Mouse (Mus musculus) cerebellum, postnatal 10 days (tissue): ENCODE results near the gene Eif5a.
A peak's percentile ranks its signal among the peaks of the same experiment; 100 is the strongest.
"Not testable (repeated sequence)": the region's sequence is repeated elsewhere in the genome, so short reads cannot be mapped to it uniquely, and the experiment has no call there.

Source experiments
- DNase-seq, 2 experiments: peaks; one replicate each; pipeline ENCODE4 v3.0.0; 2021; ENCODE audit warnings: mixed read lengths in 2 of 2

Eif5a gene

DNA sequence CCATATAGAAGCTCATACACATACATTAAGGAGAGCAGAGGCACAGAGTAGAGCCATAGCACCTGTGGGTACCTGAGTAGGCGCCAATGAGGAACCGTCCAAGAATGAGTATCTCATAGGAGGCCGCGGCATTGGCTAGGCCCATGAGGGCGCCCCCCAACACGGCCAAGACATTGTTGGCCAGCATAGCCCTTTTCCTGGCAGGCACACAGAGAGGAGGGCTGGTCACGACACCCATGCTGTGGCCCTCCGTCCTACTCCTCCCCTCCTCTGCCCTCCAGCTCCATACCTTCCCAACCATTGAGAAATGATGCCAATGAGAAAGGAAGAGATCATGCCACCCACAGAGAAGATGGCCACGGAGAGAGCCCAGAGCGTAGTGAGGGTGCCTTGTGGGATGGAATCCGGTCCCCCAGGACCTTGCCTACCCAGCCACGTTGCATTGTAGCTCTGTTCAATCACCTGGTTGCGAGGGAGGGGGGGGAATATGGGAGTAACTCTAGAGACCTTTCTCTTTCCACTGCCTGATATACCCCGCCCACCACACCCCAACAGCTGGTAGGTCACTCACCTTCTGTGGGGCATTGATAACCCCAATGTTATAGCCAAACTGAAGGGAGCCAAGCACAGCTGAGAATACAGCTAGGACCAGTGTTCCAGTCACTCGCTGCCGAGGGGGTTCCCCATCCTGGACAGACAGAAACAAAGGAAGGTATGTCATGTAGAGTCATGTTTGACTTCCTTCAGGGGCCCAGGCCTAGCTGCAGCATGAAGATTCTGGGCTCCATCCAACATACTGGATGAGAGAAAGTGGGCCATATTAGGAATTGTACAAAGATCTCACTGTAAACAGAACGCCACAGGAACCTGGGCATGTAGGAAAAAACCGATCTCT, 24.5 kb upstream of the Eif5a start:
- DNase-seq = no peak

DNA sequence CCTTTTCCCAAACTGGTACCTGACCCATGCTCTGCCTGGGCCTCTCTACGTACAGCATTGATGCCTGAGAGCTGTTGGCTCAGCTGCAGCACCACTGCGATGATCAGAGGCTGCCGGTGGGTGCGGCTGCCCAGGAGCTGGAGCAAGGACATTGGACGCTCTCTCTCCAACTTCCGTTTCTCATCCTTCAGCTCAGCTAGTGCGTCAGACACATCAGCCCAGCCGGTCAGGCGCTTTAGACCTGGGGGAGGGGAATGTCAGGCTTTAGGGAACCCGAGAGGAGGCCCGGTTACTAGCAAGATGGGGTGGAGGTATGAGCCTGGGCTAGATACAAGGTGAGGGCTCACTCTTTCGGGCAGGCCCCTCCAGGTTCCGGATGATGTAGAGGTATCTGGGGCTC, 23.5 kb upstream of the Eif5a start:
- no peak for DNase-seq

DNA sequence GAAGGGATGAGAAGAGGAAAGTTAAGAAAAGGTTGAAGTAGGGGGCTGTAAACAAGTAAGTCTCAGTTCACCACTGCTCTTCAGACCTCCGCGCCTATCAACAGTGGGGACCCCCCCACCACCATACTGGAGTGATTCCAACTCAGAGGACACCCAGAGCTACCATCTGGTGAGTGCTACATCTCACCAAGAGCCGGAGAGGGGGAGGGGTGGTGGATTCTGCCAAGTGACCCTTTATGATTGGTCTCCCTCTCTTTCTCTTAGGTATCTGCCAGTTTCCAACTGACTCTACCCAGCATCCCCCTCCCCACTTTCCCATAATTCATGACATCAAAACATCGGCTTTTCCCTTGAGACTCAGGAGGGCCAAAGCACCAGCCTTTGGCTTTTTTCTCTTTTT, 19.2 kb upstream of the Eif5a start:
- peak; percentile 89 to 91 for DNase-seq

- no peak for DNase-seq
These were observed 18.0 kb upstream of the Eif5a start for GRCm38 (mm10) chr11:69939731-69940130.

DNA sequence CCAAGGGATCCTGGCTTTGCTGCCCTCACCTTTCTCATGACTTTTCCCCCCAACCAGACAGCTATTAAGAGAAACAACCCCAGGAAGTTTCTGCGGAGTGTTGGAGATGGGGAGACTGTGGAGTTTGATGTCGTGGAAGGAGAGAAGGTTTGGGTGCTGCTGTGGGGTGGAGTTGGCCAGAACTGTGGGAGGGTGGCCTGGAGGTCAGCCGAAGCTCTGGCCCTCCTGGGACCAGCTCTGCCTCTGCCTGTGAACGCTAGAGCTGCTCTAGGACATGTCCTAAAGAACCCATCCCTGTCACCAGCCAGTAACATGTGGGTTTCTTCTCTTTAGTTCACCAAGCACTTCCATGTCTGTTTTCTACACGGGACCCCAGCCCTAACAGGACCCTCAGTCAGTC, 17.4 kb upstream of the Eif5a start:
- DNase-seq = no peak

DNA sequence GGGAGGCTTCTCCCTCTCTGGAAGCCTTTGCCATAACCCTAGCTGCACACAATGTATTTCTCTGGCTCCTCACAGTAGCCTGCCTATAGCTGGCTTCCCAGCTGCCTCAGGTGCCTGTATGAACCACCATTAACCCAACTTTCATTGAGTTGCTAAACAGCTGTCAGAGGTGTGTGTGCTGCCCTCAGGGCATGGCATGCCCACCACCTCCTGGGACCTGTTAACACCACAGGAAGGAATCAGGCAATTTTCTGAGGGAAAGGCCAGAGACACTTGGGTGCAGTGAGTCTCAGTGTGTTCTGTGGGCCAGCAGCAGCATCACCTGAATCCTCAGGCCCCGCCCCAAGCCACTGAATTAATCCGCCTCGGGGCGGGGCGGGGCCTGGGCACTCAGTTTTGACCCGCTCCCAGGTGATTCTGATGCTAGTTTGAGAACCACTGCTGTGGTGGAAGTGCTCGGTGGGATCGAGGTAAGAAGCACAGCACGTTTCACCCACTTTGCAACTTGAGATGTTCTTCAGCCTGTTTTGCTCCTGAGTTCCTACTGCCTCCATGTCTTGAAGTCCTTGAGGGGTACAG, 16.7 kb upstream of the Eif5a start:
- DNase-seq = no peak

DNA sequence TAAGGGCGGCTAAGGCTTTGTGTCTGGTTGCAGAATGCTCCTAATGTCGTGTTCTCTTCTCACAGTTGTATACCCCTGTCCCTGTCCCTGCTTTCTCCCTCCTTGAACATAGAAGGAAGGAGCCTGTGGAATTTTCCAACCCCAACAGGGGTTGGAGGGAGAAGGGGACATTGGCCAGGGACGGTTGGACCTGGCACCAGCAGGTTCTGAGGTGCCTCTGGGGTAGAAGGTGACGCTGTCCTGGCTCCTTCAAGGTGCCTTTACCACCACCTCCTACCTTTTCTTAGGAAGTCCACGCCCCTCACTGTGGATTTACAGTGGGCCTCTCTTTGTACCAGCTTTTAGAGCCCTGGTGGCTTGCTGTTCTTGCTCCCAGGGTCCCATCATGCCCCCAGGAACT, 16.1 kb upstream of the Eif5a start:
- DNase-seq = no peak

DNA sequence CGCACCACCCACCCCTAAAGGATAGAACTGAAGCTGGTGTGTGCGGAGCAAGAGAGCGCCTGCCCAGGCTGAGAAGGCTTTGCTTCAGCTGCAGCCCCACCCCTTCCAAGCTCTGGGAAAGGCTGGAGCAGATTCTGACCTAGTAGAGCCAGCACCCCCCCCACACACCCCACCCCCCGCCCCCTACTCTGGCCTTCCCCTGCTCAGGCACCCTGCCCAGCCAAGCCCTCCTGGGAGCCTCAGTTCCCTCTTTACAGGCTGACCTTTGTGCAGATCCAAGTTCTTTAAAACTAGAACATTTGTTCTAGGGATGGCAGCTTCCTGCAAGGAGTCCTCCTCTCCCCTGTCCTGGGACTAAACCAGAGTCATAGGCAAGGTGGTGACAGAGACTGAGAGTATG, 15.6 kb upstream of the Eif5a start:
- DNase-seq = peak in 1 of 2 experiments; percentile 52

DNA sequence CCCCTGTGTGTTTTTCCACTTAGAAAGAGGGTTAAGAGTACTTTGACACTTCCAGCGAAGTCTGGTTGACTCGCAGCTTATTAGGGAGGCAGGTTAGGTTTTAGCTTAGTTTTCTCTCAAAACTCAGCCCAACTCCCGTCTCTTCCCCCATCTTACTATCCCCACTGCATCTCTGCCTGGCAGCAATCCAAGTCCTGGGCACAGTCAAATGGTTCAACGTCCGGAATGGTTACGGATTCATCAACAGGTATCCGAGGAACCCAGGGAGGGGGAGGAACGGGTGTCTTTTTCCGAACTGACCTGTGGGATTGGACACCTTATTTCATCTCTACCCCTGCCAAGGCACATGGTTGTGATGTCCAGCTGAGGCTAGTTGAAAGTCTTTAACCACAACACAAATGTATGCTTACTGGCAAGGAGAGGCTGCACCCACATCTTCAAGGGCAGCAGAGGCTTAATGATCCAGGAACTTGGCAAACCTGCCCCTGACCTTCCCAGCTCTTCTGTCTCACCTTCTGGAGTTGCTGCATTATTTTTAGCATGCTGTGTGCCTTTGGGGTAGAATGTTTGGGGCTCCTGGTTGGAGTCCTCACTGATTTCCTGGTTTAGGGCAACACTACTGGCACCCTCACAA, 15.1 kb upstream of the Eif5a start:
- DNase-seq = peak; percentile 51 to 61

GRCm38 (mm10) chr11:69936156-69936555, 14.4 kb upstream of the Eif5a start:
- DNase-seq = peak; percentile 70 to 73

GRCm38 (mm10) chr11:69935137-69935879, 13.6 kb upstream of the Eif5a start, which contains the start of gene Ybx2:
Gene Ybx2, plus strand, starts transcription at chr11:69935796.
- peak; percentile 99 for DNase-seq

DNA sequence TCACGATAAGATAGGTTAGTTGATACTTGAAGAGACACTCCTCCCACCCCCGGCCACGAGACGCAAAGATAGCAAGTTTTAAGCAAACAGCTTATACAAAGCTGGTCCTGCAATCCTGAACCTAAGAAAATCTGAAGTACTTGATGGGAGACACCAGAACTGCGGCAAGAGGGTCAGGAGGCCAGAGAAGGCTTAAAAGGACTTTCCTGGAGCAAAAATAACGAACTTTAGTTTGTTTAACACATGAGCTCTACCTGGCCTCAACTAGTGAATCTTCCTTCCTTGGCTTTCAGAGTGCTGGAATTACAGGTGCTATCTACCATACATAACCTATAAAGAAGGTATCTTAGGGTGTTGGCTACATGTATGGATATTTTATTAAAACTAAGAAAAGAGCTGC, 12.9 kb upstream of the Eif5a start:
- no peak for DNase-seq

DNA sequence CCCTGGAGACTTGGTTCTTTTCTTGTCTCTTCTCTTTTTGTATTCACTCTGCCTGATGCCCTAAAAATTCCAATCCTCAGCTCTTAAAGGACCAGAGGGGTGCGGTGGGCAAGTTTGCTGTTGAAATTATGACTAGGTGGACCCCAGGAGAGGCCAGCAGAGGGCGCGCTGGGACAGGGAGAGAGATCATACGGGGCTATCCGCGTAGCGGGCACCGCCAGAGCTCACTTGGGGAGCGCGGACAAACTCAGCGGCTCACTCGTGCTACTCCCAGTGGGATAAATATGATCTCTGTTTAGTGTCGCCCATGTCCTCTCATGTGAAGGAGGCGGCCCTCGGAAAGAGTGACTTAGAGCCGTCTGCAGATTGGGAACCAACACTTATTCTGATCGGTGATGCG, 12.4 kb upstream of the Eif5a start:
- DNase-seq = peak; percentile 98 to 99

- no peak for DNase-seq
These were observed 11.3 kb upstream of the Eif5a start for GRCm38 (mm10) chr11:69933066-69933465.

DNA sequence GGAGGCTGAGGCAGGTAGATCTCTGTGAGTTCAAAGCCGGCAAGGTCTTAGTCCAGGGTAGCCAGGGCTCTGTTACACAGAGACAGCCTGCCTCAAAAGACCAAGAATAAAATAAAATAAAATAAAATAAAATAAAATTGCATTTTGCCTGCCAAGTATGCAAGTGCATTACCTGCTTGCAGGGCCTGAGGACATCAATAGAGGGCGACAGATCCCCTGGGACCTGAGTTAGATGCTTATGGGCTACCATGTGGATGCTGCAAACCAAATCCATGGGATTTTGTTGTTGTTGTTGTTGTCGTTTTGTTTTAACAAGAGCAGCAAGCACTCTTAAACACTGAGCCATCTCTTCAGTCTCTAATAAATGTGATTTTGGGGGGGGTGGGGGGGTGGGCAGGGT, 10.5 kb upstream of the Eif5a start:
- no peak for DNase-seq

DNA sequence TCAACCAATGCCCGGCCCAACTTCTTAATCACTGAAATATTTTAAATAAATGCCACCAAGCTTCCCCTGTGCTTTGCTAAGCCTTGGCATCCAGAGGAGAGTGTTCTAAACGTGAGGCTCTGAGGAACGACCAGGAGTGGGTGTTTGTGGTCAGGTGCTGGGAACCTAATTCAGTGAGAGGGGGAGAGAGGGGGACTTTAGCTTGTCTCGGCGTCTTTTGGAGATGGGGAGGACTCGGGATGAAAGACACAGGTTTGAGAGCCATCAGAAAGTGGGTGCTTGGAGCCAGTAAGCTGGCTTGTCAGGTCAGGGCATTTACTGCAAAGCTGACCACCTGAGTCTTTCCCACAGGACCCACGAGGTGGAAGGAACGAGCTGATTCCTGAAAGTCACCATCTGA, 10.0 kb upstream of the Eif5a start:
- DNase-seq = no peak

DNA sequence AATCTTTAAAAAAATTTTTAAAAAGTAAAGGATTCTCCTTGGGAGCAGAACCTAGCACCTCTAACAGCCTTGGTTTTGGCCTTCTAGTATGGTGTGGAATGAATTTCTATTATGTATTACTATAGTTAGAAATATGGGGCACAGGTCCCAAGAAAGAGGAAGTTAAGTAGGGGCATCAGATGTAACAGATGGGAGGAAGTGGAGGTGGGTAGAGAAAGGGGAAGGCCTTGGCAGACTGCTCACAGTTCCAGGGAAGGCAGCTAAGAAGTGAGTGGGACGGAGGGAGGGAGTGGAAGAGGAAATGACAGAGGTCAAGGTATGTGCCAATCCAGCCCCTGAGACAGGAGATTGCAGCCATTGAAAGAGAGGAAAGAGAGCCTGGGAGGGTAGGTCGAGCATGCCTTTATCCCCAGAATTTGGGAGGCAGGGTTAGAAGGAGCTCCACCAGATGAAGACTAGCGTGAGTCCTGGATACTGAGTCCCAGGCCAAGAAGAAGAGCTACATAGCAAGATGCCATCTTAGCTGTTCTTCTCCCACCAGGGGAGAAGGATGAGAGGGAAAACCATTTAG, 9.3 kb upstream of the Eif5a start:
- DNase-seq = no peak

- not testable (repeated sequence) for DNase-seq
These were observed 8.4 kb upstream of the Eif5a start for GRCm38 (mm10) chr11:69930176-69930575.

DNA sequence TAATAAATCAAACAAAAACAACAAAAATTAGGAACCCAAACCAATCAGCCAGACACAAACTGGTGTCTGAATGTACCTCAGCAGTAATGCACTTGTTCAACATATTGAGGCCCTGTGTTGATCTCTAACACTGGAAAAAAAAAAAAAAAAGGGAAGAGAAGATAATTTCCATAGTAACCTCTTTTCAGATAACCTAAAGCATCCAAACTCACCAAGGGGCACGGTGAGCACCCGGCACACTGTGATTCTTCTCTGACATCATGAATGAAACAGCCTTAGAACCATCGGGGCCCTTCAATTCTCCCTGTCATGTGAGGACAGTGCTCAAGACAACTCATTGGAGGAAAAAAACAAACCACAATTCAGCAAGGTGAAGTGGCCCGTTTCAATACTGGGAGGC, 8.0 kb upstream of the Eif5a start:
- DNase-seq = no peak

- no peak for DNase-seq
These were observed 5.7 kb upstream of the Eif5a start for GRCm38 (mm10) chr11:69927501-69927900.

DNA sequence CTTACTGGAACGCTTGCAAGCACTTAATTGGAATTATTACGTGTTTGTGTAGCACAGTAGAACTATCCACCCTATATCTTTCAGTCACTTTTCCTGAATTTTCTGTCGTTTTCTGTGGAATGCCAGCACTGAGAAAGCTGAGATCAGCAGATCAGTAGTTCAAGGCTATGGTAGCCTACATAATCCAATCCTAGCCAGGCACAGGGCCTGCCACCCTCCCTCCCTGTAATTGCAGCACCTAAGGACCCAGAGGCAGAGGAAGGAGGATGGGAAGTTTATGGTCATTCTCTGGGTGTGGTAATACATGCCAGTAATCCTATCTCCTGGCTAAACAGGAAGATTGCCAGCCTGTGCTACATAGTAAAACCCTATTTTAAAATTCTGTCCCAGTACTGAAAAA, 1.0 kb upstream of the Eif5a start:
- DNase-seq = no peak

DNA sequence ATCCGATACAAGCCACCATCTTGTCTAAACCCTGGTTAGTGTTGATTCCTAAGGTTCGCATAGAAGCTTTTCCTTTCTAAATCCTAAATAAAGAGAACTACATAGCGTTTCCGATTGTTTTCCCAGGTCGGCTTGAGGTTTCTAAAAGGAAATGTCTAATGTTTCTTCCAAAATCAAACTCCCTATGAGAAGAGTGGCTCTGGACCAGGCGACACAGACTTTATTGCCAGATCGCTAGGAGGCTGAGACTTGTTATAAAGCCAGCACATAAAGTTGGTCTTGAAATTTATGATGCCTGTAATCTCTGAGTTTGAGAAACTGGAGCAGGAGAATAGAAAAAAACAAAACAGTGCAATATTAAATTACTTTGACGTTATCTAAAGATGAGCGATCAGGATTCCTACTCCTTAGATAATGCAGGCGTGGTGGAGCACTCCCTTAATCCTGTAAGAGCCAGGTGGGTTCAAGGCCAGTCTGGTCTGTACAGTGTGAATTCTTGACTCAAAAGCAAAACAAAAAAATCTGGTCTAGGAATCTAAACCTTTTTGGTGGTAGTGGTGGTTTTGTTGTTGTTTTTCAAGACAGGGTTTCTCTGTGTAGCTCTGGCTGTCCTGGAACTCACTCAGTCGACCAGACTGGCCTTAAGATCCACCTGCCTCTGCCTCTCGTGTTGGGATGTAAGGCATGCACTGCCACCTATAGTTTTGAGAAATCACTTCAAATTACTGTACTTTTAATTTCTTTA, 426 bp upstream of the Eif5a start:
- no peak for DNase-seq
